Comparison of ENCODE assay signal across 10 mouse cellular contexts in genomic region chr8:127210621-127211020, GRCm38 (mm10).
"Had no signal": no experiment of that assay in that cellular context is flagged by ENCODE, and none has a peak within 500 bp of the region (broad histone marks: within the 10 kb centered on the region; RNA-seq: fewer than 3 reads in every experiment).

No protein-coding gene starts in this region.

- DNase-seq: kidney, adult 8-10 months; kidney, postnatal 4 days; liver; liver, embryonic 13.5 days; liver, postnatal 0 days; lung, postnatal 14 days; retina, postnatal 1 day; right cerebral cortex, postnatal 14 days; thymus, adult 2 months; thymus, postnatal 25 days had no signal
